Mouse (Mus musculus): ENCODE measurements at regions not wholly inside any gene's neighbourhood (a gene's known extent, or its start where the extent isn't known, plus 50 kb on each side); places are given as distances from the start of the nearest gene placed in this dataset.

- DNase-seq = no peak
Observed at GRCm38 (mm10) chr2:108584799-108585198, 695.7 kb upstream of the Kif18a start.

DNA sequence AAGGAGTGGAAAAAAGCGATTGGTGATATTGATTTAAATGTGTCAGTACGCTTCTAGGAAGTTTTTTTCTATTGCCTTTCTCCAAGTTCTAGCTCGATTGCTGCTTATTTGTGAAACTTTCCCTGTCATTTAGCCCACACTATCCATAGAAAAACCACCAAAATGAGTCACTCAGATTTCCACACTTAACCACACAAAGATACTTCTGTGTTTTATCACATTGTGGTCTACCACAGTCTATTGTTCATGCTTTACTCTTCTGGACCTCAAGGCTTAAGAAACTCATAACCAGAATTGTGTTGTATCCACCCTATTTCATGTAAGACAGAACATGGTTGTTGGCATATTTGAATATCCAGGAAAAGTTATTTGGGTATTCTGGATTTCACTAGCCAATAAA is 687.0 kb upstream of the Kif18a start:
- DNase-seq = no peak

DNA sequence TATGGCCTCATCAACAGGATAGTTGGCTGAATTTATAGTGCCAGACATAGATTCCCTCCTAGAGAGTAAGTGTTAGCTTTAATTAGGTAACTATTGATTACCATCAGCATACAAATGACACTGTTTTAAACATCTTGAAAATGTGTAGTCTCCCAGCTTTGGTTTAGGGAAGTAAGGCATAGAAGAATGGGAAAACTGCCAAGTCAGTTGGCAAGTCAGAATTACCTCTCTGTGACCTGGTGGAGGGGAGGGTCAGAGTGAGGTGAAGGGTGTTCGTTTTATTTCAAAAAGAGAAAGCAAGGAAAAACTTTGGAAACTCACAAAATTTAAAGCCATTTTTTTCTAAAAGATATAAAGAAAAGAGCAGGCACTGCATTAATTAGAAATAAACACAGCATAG is 680.2 kb upstream of the Kif18a start:
- no peak for DNase-seq

- DNase-seq = no peak
Observed at GRCm38 (mm10) chr2:108619580-108619979, 661.0 kb upstream of the Kif18a start.

DNA sequence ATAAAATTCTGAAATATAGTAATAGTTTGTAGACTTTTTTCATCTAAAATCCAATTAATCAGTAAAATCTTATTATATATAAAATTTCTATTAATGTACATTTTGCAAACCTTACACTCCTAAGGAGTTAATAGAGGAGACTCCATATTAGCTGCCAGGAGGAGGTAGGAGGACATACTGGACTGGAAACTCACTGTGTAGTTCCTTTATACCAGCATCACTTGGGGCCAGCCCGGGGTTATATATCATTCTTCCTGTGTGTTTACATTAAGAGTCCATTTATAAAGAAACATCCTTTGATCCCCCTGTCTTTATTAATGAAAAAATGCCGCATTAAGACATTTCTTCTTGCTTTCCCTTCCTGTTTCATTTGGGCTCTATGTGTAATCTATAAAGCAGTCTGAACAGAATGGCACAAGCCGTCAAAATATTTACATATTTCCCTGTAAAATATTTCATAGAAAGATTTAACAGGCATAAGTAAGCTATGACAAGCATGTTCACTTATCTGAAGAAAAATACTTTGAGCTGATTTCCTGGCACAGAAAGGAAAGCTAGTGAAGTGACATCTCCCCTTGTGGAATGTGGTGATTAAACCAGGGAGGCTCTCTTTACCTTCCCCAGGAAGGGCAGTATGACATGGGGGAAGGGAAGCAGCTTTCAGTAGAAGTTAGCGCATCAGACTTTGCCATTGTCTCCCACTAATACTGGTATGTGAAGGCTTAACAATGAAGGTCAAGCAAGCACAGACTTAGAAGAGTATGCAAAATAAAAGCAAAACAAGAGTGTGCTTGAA is 658.0 kb upstream of the Kif18a start:
- peak; percentile 6 for DNase-seq

DNA sequence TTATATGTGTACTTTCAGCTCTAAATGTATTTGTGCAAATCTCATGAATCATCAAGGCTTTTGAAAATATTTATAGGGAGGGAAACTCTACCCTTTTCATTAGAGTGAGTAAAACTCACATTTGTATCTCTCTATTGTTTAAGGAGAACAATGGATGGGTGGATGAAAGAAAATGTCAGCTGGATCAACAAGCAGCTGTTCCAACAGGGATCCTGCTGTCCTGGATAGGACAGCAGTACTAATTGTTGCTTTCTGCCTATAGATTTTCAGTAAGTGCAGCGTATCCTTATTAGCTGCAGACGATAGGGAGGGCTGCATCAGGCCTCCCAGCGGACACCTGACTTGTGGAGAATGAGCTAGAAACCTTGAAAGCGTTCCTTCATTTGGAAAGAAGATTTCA is 644.9 kb upstream of the Kif18a start:
- no peak for DNase-seq

- no peak for DNase-seq
Observed at GRCm38 (mm10) chr2:108660697-108661388, 619.7 kb upstream of the Kif18a start.

GRCm38 (mm10) chr2:108677777-108678380 is 602.7 kb upstream of the Kif18a start:
- DNase-seq = no peak

GRCm38 (mm10) chr2:108681574-108681973 is 599.0 kb upstream of the Kif18a start:
- DNase-seq = no peak

- DNase-seq = no peak
Observed at GRCm38 (mm10) chr2:108686019-108686743, 594.4 kb upstream of the Kif18a start.

DNA sequence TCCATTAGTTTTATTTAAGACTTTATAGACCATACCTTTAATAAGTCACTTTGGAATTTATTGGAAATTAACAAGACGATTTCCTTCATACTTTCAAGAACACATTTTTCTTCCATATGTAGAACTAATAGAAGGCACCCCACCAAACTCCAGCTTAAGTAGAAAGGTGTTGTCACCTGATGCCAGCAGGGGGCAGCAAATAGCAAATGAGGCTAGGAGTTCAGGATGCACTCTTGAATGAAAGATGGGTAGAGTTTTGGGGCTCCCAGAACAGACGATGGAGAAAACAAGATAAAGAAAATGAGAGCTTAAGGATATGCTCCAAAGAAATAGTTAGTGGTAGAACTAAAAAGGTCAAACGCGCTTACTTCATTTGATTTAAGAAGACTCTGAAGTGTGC is 590.4 kb upstream of the Kif18a start:
- DNase-seq = peak; percentile 32

DNA sequence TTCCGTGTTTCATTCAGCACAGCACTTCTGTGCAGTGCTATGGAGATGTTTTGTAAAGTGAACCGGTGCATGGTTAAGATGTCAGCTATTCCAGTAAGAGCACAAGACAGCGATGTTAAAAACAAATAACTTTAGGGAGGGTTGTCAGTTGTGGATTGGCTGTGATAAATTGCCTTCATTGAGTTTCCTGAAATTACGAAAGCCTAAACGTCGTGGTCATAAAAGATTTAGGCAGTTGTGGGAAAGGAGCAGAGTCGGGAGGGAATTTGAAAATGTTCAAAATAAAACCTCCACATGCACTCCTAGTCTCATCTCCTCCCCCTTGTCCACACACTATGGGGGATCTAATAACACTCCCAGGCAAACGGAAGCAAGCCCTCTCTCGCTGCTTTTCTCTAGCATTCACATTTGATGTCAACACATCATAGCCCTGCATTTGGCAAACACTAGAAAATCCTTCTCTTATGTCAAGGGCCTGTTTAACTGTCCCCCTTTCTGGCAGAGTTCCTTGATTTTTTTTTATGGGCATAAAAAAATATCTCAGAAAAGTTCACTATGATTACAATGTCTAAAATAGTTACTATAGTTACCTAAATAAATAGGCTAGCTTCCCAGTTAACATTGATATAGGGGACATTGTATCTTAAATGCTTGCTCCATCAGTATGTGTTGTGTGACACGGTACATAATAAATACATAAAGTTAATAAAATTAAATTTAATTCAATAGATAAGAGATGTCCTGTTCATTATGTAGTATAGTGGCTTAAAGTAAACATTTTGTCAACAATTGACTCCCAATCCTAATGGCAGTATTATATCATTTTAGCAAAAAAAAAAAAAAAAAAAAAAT is 589.2 kb upstream of the Kif18a start:
- no peak for DNase-seq

DNA sequence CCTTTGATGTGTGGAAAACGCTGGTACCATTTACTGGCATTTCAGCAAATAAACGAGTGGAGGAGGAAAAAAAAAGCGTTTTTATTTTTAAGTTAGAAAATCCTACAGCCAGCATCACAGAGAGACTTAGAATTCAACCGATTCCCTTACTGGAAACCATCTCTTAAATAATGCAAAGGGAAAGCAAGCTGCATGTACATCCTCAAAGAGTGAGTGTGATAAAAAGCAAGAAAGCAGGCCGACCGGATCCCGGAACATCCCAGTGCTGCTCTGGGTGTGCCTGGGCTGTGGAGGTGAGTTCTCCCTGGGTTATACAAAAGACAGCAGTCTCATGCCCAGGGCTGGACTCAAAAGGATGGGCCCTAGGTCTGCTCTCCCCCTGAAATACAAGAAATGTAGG is 579.2 kb upstream of the Kif18a start:
- DNase-seq = no peak

GRCm38 (mm10) chr2:108707856-108708855 is 572.4 kb upstream of the Kif18a start:
- DNase-seq = no peak

DNA sequence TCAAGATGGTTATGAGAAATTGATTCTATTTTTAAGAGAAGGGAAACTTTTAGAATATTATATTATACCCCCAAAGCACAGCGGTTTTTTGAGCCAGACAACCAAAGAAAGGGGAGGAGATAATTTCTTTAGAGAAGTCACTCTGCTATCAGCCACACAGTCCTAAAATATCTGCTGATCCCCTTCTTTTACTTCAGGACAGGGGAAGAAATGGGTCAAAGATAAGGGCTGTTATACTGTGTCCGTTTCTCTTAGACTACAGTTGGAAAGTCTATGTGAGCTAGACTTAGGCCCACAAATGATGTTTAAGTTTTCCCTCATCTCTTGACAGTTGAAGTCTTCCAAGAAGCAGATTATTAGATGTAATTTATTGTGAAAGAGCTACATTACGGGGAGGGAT is 538.5 kb upstream of the Kif18a start:
- DNase-seq = no peak

DNA sequence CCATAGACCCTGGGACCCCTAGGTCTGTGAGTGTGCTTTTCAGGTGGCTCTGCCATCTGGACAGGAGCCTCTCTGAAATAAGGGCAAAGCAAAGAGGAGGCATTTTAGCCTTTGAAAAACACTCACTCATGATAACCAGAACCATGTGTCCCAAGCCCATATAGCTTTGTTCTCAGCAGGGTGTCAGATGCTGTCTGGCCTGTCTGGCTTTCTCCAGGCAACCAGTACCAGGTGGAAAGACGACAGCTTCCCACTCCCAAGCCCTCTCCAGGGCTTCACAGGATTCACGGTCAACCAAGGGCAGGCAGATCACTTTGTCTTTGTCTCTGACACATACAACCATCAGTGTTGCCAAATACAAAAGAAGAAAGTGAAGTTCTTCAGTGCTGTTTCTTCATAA is 537.0 kb upstream of the Kif18a start:
- DNase-seq = no peak

DNA sequence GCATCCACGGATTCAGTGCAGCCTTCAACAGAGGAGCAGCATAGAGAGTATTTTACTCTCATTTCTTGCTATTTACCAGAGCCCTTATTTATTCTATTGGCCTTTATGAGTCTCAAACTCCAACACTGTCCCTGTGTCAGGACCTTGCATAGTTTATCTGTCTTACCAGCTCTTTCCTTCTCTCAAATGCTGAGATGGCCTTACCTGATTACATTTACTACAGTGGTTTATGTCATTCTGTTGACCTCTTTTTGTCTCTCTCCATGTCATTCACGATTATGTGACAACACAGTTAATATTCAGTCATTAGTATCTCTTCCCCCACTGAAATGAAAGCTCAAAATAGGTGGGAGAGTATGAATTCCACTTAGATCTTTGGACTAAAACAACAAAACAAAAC is 535.7 kb upstream of the Kif18a start:
- DNase-seq = no peak

- DNase-seq = no peak
Observed at GRCm38 (mm10) chr2:108753494-108754225, 526.9 kb upstream of the Kif18a start.

GRCm38 (mm10) chr2:108755821-108756220 is 524.7 kb upstream of the Kif18a start:
- DNase-seq = no peak

DNA sequence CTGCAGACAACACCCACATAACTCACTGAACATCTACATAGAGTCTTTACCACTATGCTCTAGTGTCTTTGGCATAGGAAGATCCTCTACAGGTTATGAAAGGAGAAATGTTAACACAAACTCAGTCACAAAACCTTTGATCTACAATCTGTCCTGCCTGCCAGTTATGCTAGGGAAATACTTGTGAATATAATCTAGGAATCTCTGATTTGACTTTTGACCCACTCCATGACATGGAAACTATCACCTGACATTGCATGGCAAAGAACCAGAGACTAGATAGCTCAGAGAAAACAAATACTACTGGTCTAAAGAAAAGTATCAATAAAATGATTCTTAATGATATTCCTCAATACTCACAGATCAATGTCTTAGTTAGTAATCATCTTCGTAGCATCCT is 524.3 kb upstream of the Kif18a start:
- DNase-seq = no peak
